Mouse (Mus musculus) MEL (cell line): Measurements from ENCODE around the gene Stk16.

ENCODE experiments used
- CHD2 ChIP-seq: IDR thresholded peaks from 2 replicates; pipeline ENCODE4 v1.6.1; 2011; ENCODE audit warnings: low read length, improper control_type of control experiment
- CTCF ChIP-seq, 3 experiments: IDR thresholded peaks in 2 of 3; conservative IDR thresholded peaks in 1 of 3; 2 replicates each; pipeline ENCODE4 v1.5.1; 2011 to 2012; ENCODE audit warnings: low read length in 3 of 3, low read depth in 2 of 3, mild to moderate bottlenecking in 2 of 3, improper control_type of control experiment in 1 of 3, inconsistent platforms in 1 of 3, mixed read lengths in 1 of 3, moderate library complexity in 1 of 3; ENCODE audit not compliant: control insufficient read depth in 1 of 3, insufficient read depth in 1 of 3, poor library complexity in 1 of 3, severe bottlenecking in 1 of 3
- ZMIZ1 ChIP-seq: IDR thresholded peaks from 2 replicates; pipeline ENCODE4 v1.6.1; 2012; ENCODE audit warnings: low read depth, mild to moderate bottlenecking, inconsistent platforms, low read length, improper control_type of control experiment, moderate library complexity

DNA sequence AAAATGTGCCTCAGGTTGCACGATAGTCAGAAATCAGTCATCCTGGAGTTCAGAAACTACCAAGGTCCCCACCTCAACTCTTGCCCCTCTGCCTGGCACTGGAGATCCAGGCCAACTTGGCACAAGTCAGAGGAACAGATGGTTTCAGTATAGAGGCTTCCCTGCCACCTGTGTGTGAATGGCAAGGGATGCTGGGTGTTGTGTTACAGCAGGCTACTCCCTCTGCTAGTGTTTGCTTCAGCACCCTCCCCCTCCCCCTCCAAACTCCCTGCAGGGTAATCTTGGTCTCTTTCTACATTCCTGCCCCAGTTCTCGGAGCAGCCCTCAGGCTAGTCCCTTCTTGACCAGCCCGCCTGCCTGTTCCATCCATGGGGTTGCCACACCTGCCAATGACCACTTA is 39.9 kb downstream of the Stk16 start:
- TF ChIP-seq ZMIZ1 (no peak), CTCF (IDR thresholded peaks at IDR 0.05 in 2 of 3, conservative IDR thresholded peaks at IDR 0.05 in 1 of 3; ENCODE audit: control insufficient read depth in 1 of 3, insufficient read depth in 1 of 3, low read depth in 2 of 3, low read length in 3 of 3, poor library complexity in 1 of 3, severe bottlenecking in 1 of 3) (no peak), CHD2 (no peak)
